Mouse (Mus musculus): ENCODE measurements around the gene Cemip.
"Not testable (repeated sequence)": the region's sequence is repeated elsewhere in the genome, so short reads cannot be mapped to it uniquely, and the experiment has no call there.

Gene Cemip

DNA sequence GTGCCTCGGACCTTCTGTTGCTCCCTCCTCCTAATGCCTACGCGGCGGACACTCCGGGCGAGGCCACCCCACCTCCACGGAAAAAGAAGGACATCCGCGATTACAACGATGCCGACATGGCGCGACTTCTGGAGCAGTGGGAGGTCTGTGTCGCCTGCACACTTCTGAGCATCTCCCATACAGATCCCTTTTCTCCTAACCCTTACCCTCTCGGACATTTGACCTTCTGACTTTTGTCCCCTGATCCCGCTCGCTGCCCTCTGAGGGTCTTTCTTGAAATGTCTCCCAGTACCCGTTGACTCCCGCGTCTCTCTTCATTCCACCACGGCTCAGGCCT lies 194.0 kb downstream of the Cemip start:
- no peak for DNase-seq (ENCODE audit: inconsistent ontology term)

- DNase-seq (ENCODE audit: inconsistent ontology term) = peak; percentile 100
Observed at GRCm38 (mm10) chr7:83891433-83892332, 194.6 kb downstream of the Cemip start.

DNA sequence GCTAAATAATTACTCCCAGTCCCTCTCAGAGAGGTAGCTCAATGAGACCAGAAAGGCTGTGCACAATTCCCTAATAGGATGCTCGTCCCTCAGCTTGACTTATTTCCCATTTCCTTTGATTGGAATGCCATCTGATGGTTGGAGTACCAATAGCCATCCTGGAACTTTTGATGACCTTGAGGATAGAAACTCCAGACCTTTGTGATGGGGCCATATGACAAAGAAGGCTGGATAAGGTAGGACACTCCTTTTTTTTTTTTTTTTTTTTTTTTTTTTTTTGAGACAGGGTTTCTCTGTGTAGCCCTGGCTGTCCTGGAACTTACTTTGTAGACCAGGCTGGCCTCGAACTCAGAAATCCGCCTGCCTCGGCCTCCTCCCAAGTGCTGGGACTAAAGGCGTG lies 196.4 kb downstream of the Cemip start:
- DNase-seq (ENCODE audit: inconsistent ontology term) = not testable (repeated sequence)

DNA sequence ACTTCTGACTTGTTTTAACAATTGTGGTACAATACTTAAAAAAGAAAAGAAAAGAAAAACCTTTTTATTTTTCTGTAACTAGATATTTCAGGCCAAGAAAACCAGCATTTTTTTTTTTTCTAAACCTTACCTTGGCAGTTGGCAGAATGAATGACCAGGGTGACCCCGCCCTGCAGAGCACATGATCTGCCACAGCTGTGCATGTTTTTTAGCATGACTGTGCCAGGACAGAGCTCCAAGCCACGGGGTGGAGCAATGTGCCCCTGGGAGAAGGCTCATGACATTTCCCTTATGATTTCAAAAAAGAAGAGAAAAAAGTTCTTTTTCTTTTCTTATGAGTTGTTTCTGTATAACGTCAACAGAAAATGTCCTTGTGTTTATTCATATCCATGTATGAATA lies 196.9 kb downstream of the Cemip start:
- no peak for DNase-seq (ENCODE audit: inconsistent ontology term)

- DNase-seq (ENCODE audit: inconsistent ontology term) = no peak
Observed at GRCm38 (mm10) chr7:83886366-83887129, 199.8 kb downstream of the Cemip start.

- DNase-seq (ENCODE audit: inconsistent ontology term) = no peak
Observed at GRCm38 (mm10) chr7:83885835-83886234, 200.5 kb downstream of the Cemip start.

- no peak for DNase-seq (ENCODE audit: inconsistent ontology term)
Observed at GRCm38 (mm10) chr7:83884921-83885532, 201.3 kb downstream of the Cemip start.

DNA sequence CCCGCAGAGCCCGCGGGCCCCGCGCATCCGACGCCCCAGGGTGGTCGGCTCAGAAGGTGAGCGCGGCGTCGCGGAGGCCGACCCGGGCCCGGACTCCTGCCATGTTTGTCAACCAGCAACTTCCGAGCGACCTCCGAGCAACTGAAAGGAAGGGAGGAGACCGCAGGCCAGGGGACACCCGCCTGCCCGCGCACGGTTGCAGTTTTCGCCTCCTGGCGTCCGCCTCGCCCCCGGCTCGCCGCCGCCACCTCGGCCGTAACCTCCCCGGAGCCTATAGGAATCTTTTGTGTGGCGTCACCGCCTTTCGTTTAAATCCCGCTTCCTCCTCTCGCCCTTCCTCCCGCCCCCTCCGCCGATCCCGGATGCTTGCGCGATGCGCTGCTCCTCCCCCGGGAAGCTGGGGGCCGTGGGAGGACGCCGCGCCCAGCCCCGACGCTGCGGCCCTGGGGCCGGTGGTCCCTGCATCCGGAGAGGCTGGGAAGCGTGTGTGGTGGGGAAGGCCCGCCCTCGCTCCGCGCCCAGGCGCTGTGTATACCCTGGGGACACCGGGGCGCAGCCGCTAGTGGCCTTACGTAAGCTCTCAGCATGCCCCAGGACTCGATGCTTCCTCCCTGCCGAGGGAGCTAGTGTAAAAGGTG lies 202.2 kb downstream of the Cemip start, which contains the start of the genes Tlnrd1 and Mesd:
TSS of gene Tlnrd1 (minus strand) at position 285 of the 638 bp plus-strand sequence.
TSS of gene Mesd (plus strand) at position 446 of the 638 bp plus-strand sequence.
- peak; percentile 96 for DNase-seq (ENCODE audit: inconsistent ontology term)

DNA sequence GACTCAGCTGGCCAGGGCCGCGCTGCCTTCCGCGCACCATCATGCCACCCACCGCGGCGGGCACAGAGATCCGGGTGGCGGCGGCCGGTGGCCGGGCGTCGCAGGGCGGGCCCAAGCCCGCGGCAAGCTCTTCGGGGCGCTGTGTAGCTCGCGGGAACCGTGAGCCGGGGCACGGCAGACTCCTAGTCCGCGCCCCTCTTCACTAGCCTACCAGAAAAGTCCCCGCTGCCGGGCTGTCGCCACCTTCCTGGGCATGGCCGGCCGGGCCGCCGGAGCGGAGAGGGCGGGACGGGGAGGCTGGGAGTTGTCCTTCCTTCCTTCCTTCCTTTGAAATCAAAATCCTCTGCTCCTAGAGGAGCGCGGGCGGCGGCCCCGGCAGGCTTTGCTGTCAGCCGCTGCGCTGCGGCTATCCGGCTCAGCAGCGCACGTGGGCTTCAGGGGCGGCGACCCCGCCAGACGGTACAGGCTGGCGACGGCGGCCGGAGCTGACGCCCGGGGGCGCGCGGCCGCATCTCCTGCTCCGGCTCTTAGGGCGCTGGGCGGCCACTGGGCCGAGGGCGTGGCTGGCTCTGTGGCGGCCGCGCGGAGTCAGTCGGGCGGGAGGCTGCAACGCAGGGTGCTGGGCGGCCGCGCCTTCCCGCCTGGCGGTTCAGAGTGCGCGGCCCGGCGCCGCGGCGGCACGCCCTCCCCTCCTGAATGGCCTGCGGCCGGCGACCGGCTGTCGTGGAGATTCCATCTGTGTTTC lies 202.9 kb downstream of the Cemip start:
- DNase-seq (ENCODE audit: inconsistent ontology term) = peak; percentile 87

All from Muller cell, postnatal 12 days (primary cell).